Mouse (Mus musculus) midbrain, embryonic 13.5 days (tissue): ENCODE measurements around the gene Gm9936. TPM values are rescaled to one million over a fixed set of nuclear protein-coding genes. Genes with fewer than 3 reads are reported as not detected.

Experiments
- ATAC-seq: fragments of 200-750 bp; cut with Nextera tagmentation; 2 replicates; pipeline ENCODE4 v1.8.0; 2017; ENCODE audit warnings: mild to moderate bottlenecking, moderate TSS enrichment, moderate library complexity
- H3K27ac ChIP-seq: fragments of 300-500 bp; sonication (generic); 2 replicates; pipeline ENCODE4 v1.5.1; 2015; ENCODE audit warnings: inconsistent platforms, mild to moderate bottlenecking, moderate library complexity
- H3K27me3 ChIP-seq: fragments of 300-500 bp; sonication (generic); 2 replicates; pipeline ENCODE4 v1.6.1; 2015; ENCODE audit warnings: mild to moderate bottlenecking, inconsistent platforms
- H3K36me3 ChIP-seq: fragments of 300-500 bp; sonication (generic); 2 replicates; pipeline ENCODE4 v1.6.1; 2015; ENCODE audit warnings: mild to moderate bottlenecking, inconsistent platforms
- H3K4me1 ChIP-seq: fragments of 300-500 bp; sonication (generic); replicated peaks from 2 replicates; pipeline ENCODE4 v1.6.1; 2015; ENCODE audit warnings: inconsistent platforms
- H3K4me2 ChIP-seq: fragments of 300-500 bp; sonication (generic); replicated peaks from 2 replicates; pipeline ENCODE4 v1.6.1; 2015; ENCODE audit warnings: moderate library complexity, mild to moderate bottlenecking, inconsistent platforms
- H3K4me3 ChIP-seq: fragments of 300-500 bp; sonication (generic); replicated peaks from 2 replicates; pipeline ENCODE4 v1.5.1; 2015; ENCODE audit warnings: mild to moderate bottlenecking, inconsistent platforms
- H3K9ac ChIP-seq: fragments of 300-500 bp; sonication (generic); replicated peaks from 2 replicates; pipeline ENCODE4 v1.6.1; 2015; ENCODE audit warnings: mild to moderate bottlenecking, inconsistent platforms
- H3K9me3 ChIP-seq: fragments of 300-500 bp; sonication (generic); 2 replicates; pipeline ENCODE4 v1.6.1; 2016; ENCODE audit warnings: mild to moderate bottlenecking, inconsistent platforms
- WGBS: fragments of 180-500 bp; shearing (Covaris S2); methylation state at CpG from one replicate; pipeline ENCODE4 v1.1.7; 2015; 5-methylcytosine and 5-hydroxymethylcytosine counted together
- microRNA-seq: library from miRNA; unstranded; fragments of <30 nt; microRNA quantifications from one replicate; pipeline ENCODE4, GENCODE M21; 2016
- polyA plus RNA-seq: library from polyadenylated mRNA; unstranded; fragments of >200 nt; fragmentation: Nextera tagmentation; extraction: Ambion mirVana; gene quantifications from 2 replicates; pipeline ENCODE4 v1.2.1, GENCODE M21; 2015

Gene Gm9936
- polyA plus RNA-seq, 1 experiment from 2014 or later: 1.7 TPM

- Histone ChIP-seq H3K27ac (peak overlapping the region; percentile 54), H3K9me3 (no peaks in the 10 kb centered on the region), H3K4me3 (no peak overlapping the region), H3K9ac (no peak overlapping the region), H3K36me3 (peaks cover 76% of the 10 kb centered on the region), H3K27me3 (no peaks in the 10 kb centered on the region), H3K4me2 (no peak overlapping the region), H3K4me1 (peaks cover 38% of the 10 kb centered on the region)
- ATAC-seq: no peak
- WGBS: 32% methylated on average over 8 of the region's 8 CpGs
Observed at GRCm38 (mm10) chr5:114807468-114807867, 51.0 kb downstream of the Gm9936 start.

DNA sequence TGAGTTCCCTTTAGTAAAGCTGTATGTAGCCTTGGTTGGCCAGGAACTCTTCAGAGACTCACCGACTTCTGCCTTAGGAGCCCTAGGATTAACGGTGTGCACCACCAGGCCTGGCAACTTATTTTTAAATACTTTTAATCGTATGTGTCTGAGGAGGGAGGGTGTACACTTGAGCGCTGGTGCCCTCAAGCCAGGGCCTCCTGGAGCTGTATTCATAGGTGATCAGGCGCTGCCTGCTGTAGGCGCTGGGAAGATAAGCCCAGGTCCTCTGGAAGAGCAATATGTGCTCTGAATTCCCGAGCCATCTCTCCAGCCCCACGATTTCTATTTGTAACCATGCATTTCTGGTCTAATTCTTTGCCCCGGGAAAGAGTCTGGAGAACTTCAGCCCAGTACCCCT, 51.4 kb downstream of the Gm9936 start:
- H3K27ac ChIP-seq: peak overlapping the region; percentile 54; the same call in 1 of the 2 replicates
- peak; percentile 25; the same call in 1 of the 2 replicates for ATAC-seq
- no peaks in the 10 kb centered on the region for H3K27me3 ChIP-seq
- no peak overlapping the region for H3K4me2 ChIP-seq
- no peaks in the 10 kb centered on the region for H3K9me3 ChIP-seq
- WGBS: 42% methylated on average over 9 of the region's 9 CpGs
- H3K4me3 ChIP-seq: no peak overlapping the region
- peaks cover 34% of the 10 kb centered on the region for H3K4me1 ChIP-seq
- H3K36me3 ChIP-seq: peaks cover 80% of the 10 kb centered on the region
- H3K9ac ChIP-seq: no peak overlapping the region

DNA sequence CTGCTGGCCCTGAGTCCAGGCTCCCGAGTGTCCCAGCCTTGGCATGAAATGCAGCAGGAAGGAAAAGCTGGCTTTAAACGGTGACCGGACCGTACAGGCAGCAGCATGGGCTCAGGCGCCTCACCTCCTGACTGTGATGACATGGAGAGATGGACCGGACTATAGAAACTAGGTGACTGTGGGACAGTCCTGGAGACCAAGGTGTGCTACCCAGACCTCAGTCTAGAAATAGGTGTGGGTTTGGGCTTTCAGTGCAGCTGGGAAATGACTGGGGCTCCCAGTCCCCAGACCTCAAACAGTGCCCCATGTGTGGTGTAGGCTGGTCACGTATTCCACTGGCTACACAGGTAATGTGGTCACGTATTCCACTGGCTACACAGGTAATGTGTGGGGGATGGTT, 51.8 kb downstream of the Gm9936 start:
- Histone ChIP-seq H3K4me3 (no peak overlapping the region), H3K27ac (no peak overlapping the region), H3K9ac (no peak overlapping the region), H3K4me1 (peaks cover 30% of the 10 kb centered on the region), H3K9me3 (no peaks in the 10 kb centered on the region), H3K27me3 (no peaks in the 10 kb centered on the region), H3K4me2 (no peak overlapping the region), H3K36me3 (peaks cover 84% of the 10 kb centered on the region)
- no peak for ATAC-seq
- 89% methylated on average over 8 of the region's 8 CpGs for WGBS

Small RNA genes lying within 50 kb of the gene (microRNA-seq; reads per million reads assigned to microRNA genes)
- 4.3 reads per million, percentile 17 among the genes with 10 or more reads in this experiment for gene Mir6240

Other genes starting within 250 kb of the Gm9936 start
- gene Trpv4, start 200.3 kb downstream of the Gm9936 start, polyA plus RNA-seq: 0.39 and 0.46 TPM in 2 replicates
- gene Gltp, start 167.7 kb downstream of the Gm9936 start, polyA plus RNA-seq: 41.1 and 43.2 TPM in 2 replicates
- 18.5 and 19.7 TPM in 2 replicates for gene Tchp, start 150.9 kb downstream of the Gm9936 start, polyA plus RNA-seq
- gene Ankrd13a, start 84.0 kb downstream of the Gm9936 start, polyA plus RNA-seq: 34.9 and 48.3 TPM in 2 replicates
- gene Git2, start 83.2 kb downstream of the Gm9936 start, polyA plus RNA-seq: 41.5 and 49.8 TPM in 2 replicates
- gene 1500011B03Rik, start 35.2 kb downstream of the Gm9936 start, polyA plus RNA-seq: 225 and 235 TPM in 2 replicates
- gene 4930519G04Rik, start 5.0 kb downstream of the Gm9936 start, polyA plus RNA-seq: not detected in 2 replicates
- 2.1 and 2.2 TPM in 2 replicates for gene Oasl2, start 38.3 kb upstream of the Gm9936 start, polyA plus RNA-seq
- gene Oasl1, start 64.6 kb upstream of the Gm9936 start, polyA plus RNA-seq: 0.28 TPM in 1 of 2 replicates, not detected in the other
- gene 2210016L21Rik, start 83.5 kb upstream of the Gm9936 start, polyA plus RNA-seq: 87.9 and 91.5 TPM in 2 replicates
- 0.06 TPM in 1 of 2 replicates, not detected in the other for gene Hnf1a, start 112.4 kb upstream of the Gm9936 start, polyA plus RNA-seq
- gene Sppl3, start 152.5 kb upstream of the Gm9936 start, polyA plus RNA-seq: 17.6 TPM in 2 replicates
- 39.0 and 41.9 TPM in 2 replicates for gene Gm10401, start 239.6 kb upstream of the Gm9936 start, polyA plus RNA-seq